Mouse (Mus musculus) thymus, adult 2 months (tissue): ENCODE measurements around the gene Rsrc1.

Experiments used
- CTCF ChIP-seq: fragments of 200-500 bp; IDR thresholded peaks from 2 replicates; pipeline ENCODE4 v1.5.1; 2012; ENCODE audit warnings: mild to moderate bottlenecking, control low read depth, low read length, moderate library complexity, borderline replicate concordance; ENCODE audit not compliant: control insufficient read depth, poor library complexity, insufficient read depth; ENCODE audit errors: extremely low read depth
- POLR2A ChIP-seq: fragments of 200-500 bp; IDR thresholded peaks from 2 replicates; pipeline ENCODE4 v1.6.1; 2012; ENCODE audit warnings: mild to moderate bottlenecking, low read length, control low read depth, moderate library complexity; ENCODE audit not compliant: control insufficient read depth, poor library complexity, insufficient read depth; ENCODE audit errors: extremely low read depth

GRCm38 (mm10) chr3:67288664-67289063, 307.5 kb downstream of the Rsrc1 start:
- TF ChIP-seq POLR2A (no peak), CTCF (no peak)
